ENCODE assay signal across 8 mouse cellular contexts in genomic region chr2:27888603-27889545, GRCm38 (mm10). TPM values are rescaled to one million over a fixed set of nuclear protein-coding genes. Genes with fewer than 3 reads are reported as not detected.
A peak's percentile ranks its signal among the peaks of the same experiment; 100 is the strongest.
DNase-seq lines count a peak whose midpoint lies in the region; ATAC-seq and TF ChIP-seq lines count a peak whose summit lies in the region.

No protein-coding gene starts in this region.

- peak overlapping the region; percentile 80 for H3K4me3 ChIP-seq in heart, adult 2 months
- peak overlapping the region; percentile 21; the same call in 1 of the 2 replicates for H3K4me3 ChIP-seq in kidney, adult 2 months (ENCODE audit: insufficient read depth, low read depth, low read length)

- no peaks in the 10 kb centered on the region for H3K36me3 ChIP-seq in heart, adult 2 months (ENCODE audit: control insufficient read depth, insufficient read depth, low read length)
- no peaks in the 10 kb centered on the region for H3K36me3 ChIP-seq in kidney, adult 2 months (ENCODE audit: control insufficient read depth, insufficient read depth, low read length)

- intact Hi-C loops in heart, adult 2 months (cut with DNase I) = loop anchor here (5.0 kb wide), 1 partner anchor 337 kb away; no protein-coding TSS in a partner anchor

- WGBS in heart, adult 2 months = 26% methylated on average over 10 of the region's 10 CpGs
- WGBS in kidney, adult 2 months = 35% methylated on average over 10 of the region's 10 CpGs

- TF ChIP-seq CTCF in heart, adult 2 months (IDR thresholded peaks at IDR 0.05) = no peak
- no peak for TF ChIP-seq CTCF in kidney, adult 2 months (conservative IDR thresholded peaks at IDR 0.05; ENCODE audit: insufficient read depth, insufficient read length, low read depth, low read length)

- TF ChIP-seq POLR2A in heart, adult 2 months (IDR thresholded peaks at IDR 0.05; ENCODE audit: insufficient read depth, low read depth, low read length) = 0 out of 2 replicates have a peak, but pooled peaks have one; percentile 12
- no peak for TF ChIP-seq POLR2A in kidney, adult 2 months (IDR thresholded peaks at IDR 0.05; ENCODE audit: low read depth, low read length)

- peaks cover 4% of the 10 kb centered on the region; the same call in 1 of the 2 replicates for H3K27me3 ChIP-seq in heart, adult 2 months (ENCODE audit: control insufficient read depth, insufficient read depth, low read length)
- no peaks in the 10 kb centered on the region for H3K27me3 ChIP-seq in kidney, adult 2 months (replicated peaks; ENCODE audit: control insufficient read depth, insufficient read depth, low read length)

- peak; percentile 38 for DNase-seq in ovary, postnatal 14 days (ENCODE audit: low spot score)
- DNase-seq in ovary, postnatal 10 days (ENCODE audit: low spot score) = no peak
- peak; percentile 58 to 75 for DNase-seq in heart, adult 2 months
- DNase-seq in kidney, adult 2 months = peak; percentile 54
- peak; percentile 36 for DNase-seq in lung, postnatal 25 days (ENCODE audit: low spot score)
- DNase-seq in T-cell, adult 2 months (ENCODE audit: low spot score) = no peak
- no peak for DNase-seq in frontal cortex, postnatal 10 days (ENCODE audit: low spot score in 2 of 2)

- no peak for TF ChIP-seq EP300 in heart, adult 2 months (IDR thresholded peaks at IDR 0.05; ENCODE audit: insufficient read depth, low read depth, low read length)

- peaks cover 3% of the 10 kb centered on the region for H3K4me1 ChIP-seq in heart, adult 2 months (ENCODE audit: control insufficient read depth, insufficient read depth, low read length)
- H3K4me1 ChIP-seq in kidney, adult 2 months (ENCODE audit: control insufficient read depth, insufficient read depth, low read length) = no peaks in the 10 kb centered on the region

- peak overlapping the region; percentile 86 for H3K27ac ChIP-seq in heart, adult 2 months
- H3K27ac ChIP-seq in kidney, adult 2 months (ENCODE audit: insufficient read depth, low read depth, low read length) = peak overlapping the region; percentile 36; the same call in 1 of the 2 replicates

- H3K79me2 ChIP-seq in heart, adult 2 months (replicated peaks; ENCODE audit: control insufficient read depth, insufficient read depth, low read length) = no peaks in the 10 kb centered on the region

- no peak for ATAC-seq in inflammation-experienced regulatory T-cells, adult 6 months

- peak overlapping the region; percentile 44; the same call in 1 of the 2 replicates for H3K9ac ChIP-seq in heart, adult 2 months (ENCODE audit: low read depth, low read length)

RNA-seq across cellular contexts. Expression of gene Col5a1, which starts 2.6 kb away (rescaled TPM):
- total RNA-seq in heart, adult 2 months (2021) = 10 to 100 TPM; 16.0 to 22.9 TPM
- polyA plus RNA-seq in heart, adult 2 months (2012; rRNA removed) = 15.7 and 17.2 TPM in 2 replicates
- 7.5 and 8.1 TPM in 2 replicates for polyA plus RNA-seq in kidney, adult 2 months (2012; rRNA removed)
- polyA plus RNA-seq in inflammation-experienced regulatory T-cells, adult 6 months (2017; shearing (Covaris generic)) = not detected

Comparison
In these comparisons a context has a peak if more than half of its experiments do, and no peak if none do; other contexts are left out.
1. DNase-seq: peak in ovary, postnatal 14 days (single experiment), heart, adult 2 months (2 of 2), kidney, adult 2 months (single experiment) and lung, postnatal 25 days (single experiment); none in ovary, postnatal 10 days (single experiment), T-cell, adult 2 months (single experiment) and frontal cortex, postnatal 10 days (0 of 2).